Mouse (Mus musculus) hindbrain, postnatal 0 days (tissue): ENCODE measurements around the gene Pecam1. TPM values are rescaled to one million over a fixed set of nuclear protein-coding genes. Genes with fewer than 3 reads are reported as not detected.

Experiments
- ATAC-seq: fragments of 200-750 bp; cut with Nextera tagmentation; 2 replicates; pipeline ENCODE4 v1.8.0; 2017; ENCODE audit warnings: mild to moderate bottlenecking, moderate TSS enrichment, moderate library complexity
- DNase-seq: peaks from one replicate; pipeline ENCODE4 v3.0.0-alpha.2; 2015; ENCODE audit warnings: low spot score
- H3K27ac ChIP-seq: fragments of 300-500 bp; sonication (generic); 2 replicates; pipeline ENCODE4 v1.5.1; 2014; ENCODE audit warnings: mild to moderate bottlenecking
- H3K27me3 ChIP-seq: fragments of 300-500 bp; sonication (generic); 2 replicates; pipeline ENCODE4 v1.6.1; 2014; ENCODE audit warnings: low read length, mixed read lengths; ENCODE audit not compliant: insufficient read depth
- H3K36me3 ChIP-seq: fragments of 300-500 bp; sonication (generic); 2 replicates; pipeline ENCODE4 v1.6.1; 2014; ENCODE audit warnings: low read length, mixed read lengths; ENCODE audit not compliant: insufficient read depth
- H3K4me1 ChIP-seq: fragments of 300-500 bp; sonication (generic); 2 replicates; pipeline ENCODE4 v1.6.1; 2014; ENCODE audit warnings: antibody characterized with exemption, low read length, mixed read lengths; ENCODE audit not compliant: insufficient read depth
- H3K4me2 ChIP-seq: fragments of 300-500 bp; sonication (generic); 2 replicates; pipeline ENCODE4 v1.6.1; 2014; ENCODE audit warnings: low read depth, mild to moderate bottlenecking, low read length, moderate library complexity, mixed read lengths
- H3K4me3 ChIP-seq: fragments of 300-500 bp; sonication (generic); 2 replicates; pipeline ENCODE4 v1.5.1; 2014; ENCODE audit warnings: low read length
- H3K9ac ChIP-seq: fragments of 300-500 bp; sonication (generic); replicated peaks from 2 replicates; pipeline ENCODE4 v1.6.1; 2014; ENCODE audit warnings: mild to moderate bottlenecking, low read length, moderate library complexity, mixed read lengths
- H3K9me3 ChIP-seq: fragments of 300-500 bp; sonication (generic); 2 replicates; pipeline ENCODE4 v1.6.1; 2016; ENCODE audit warnings: low read length, mixed read lengths
- CTCF ChIP-seq: IDR thresholded peaks from 2 replicates; pipeline ENCODE4 v1.5.1; 2016; ENCODE audit warnings: antibody characterized with exemption, control low read depth, low read depth
- WGBS: fragments of 180-500 bp; shearing (Covaris S2); extraction: QIAGEN DNeasy Blood & Tissue Kit; methylation state at CpG from one replicate; pipeline ENCODE4 v1.1.7; 2014; 5-methylcytosine and 5-hydroxymethylcytosine counted together
- polyA plus RNA-seq: library from polyadenylated mRNA; unstranded; fragments of >200 nt; fragmentation: Nextera tagmentation; extraction: Ambion mirVana; gene quantifications from 2 replicates; pipeline ENCODE4 v1.2.1, GENCODE M21; 2015
- total RNA-seq: library from RNA; depleted of rRNA; stranded (reverse); fragments of >200 nt; gene quantifications from 2 replicates; pipeline ENCODE4 v1.2.3, GENCODE M21; 2014

The Pecam1 gene
- total and polyA plus RNA-seq, 2 experiments from 2014 or later = 10.9 to 19.2 TPM

DNA sequence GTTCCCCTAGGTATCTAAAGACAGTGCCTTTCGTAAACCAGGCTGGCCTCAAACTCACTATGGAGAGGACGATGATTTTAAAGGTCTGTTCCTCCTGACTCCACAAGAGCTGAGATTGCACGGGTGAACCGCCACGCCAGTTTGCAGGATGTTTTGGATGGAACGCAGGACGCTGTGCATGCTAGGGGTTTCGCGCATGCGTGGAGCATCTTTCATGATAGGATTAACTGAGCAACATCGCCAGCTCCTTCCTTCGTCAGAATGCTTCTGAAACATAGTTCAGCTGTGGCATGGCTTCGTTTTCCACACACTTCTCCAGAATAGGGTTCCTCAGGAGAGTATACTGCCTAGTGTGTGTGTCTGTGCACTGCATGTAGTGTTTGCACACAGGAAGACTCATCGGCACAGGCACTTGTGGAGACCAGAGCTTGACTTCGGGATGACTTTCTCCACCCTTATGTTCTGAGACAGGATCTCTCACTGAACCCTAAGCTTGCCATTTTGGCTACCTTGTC, 26.8 kb downstream of the Pecam1 start:
- H3K4me2 ChIP-seq = 0 out of 2 replicates have a peak overlapping the region, but pooled peaks have one; percentile 10
- TF ChIP-seq CTCF = no peak
- H3K4me1 ChIP-seq = no peaks in the 10 kb centered on the region
- H3K9ac ChIP-seq = no peak overlapping the region
- H3K9me3 ChIP-seq = no peaks in the 10 kb centered on the region
- no peak overlapping the region for H3K4me3 ChIP-seq
- DNase-seq (peak; percentile 32), ATAC-seq (no peak)
- H3K27ac ChIP-seq = no peak overlapping the region
- H3K27me3 ChIP-seq = no peaks in the 10 kb centered on the region
- no peaks in the 10 kb centered on the region for H3K36me3 ChIP-seq
- WGBS = 72% methylated on average over 15 of the region's 15 CpGs

DNA sequence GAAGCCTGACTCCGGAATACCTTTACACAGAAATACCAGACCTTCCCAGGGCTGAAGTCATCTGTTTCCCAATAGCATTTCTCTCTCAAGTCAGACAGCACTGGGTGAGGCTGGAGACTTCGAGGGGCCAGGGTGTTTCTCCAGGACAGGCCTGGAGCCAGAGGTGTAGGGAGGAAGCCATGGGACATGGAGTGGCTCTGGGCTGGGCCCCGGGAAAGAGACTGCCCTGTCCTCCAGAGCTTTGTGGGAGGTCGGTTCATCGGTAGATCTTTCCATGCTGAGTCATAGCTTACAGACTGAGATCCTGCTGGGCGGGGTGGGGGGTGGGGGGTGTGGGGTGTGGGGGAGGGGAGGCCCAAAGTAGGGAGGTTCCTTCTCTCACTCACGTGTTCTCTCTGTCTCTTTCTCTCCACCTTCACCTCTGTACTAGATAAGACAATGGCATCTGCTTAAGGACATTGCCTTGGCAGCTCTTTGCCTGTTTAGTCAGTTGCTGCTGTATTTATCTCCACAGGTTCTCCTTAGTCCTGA, 27.5 kb downstream of the Pecam1 start:
- Histone ChIP-seq H3K27ac (no peak overlapping the region), H3K36me3 (no peaks in the 10 kb centered on the region), H3K4me2 (no peak overlapping the region), H3K27me3 (no peaks in the 10 kb centered on the region), H3K4me3 (no peak overlapping the region), H3K9ac (no peak overlapping the region), H3K9me3 (no peaks in the 10 kb centered on the region), H3K4me1 (no peaks in the 10 kb centered on the region)
- 21% methylated on average over 7 of the region's 7 CpGs for WGBS
- DNase-seq = no peak
- no peak for TF ChIP-seq CTCF
- no peak for ATAC-seq

DNA sequence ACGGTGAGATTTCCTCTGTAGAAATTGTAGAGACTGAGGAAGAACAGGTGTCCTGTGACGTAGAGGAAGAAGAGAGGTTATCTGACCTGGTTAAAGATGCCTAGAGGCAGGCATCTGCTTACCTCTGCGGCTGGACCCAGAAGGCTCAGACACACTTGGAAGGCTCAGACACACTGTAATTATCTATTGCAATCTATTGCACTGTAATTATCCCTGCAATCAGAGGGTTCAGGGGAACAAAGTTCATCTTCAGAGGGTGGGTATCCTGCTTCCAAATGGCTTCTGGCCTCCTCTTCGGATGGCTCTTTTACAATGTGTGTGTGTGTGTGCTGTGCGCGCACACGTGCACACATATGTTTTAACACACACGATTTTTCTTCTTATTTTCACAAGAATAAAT, 30.0 kb downstream of the Pecam1 start:
- Histone ChIP-seq H3K4me3 (no peak overlapping the region), H3K9me3 (no peaks in the 10 kb centered on the region), H3K4me2 (no peak overlapping the region), H3K4me1 (no peaks in the 10 kb centered on the region), H3K27me3 (no peaks in the 10 kb centered on the region), H3K36me3 (no peaks in the 10 kb centered on the region), H3K9ac (no peak overlapping the region), H3K27ac (no peak overlapping the region)
- ATAC-seq (no peak), DNase-seq (no peak)
- WGBS = 91% methylated on average over 8 of the region's 8 CpGs
- no peak for TF ChIP-seq CTCF

DNA sequence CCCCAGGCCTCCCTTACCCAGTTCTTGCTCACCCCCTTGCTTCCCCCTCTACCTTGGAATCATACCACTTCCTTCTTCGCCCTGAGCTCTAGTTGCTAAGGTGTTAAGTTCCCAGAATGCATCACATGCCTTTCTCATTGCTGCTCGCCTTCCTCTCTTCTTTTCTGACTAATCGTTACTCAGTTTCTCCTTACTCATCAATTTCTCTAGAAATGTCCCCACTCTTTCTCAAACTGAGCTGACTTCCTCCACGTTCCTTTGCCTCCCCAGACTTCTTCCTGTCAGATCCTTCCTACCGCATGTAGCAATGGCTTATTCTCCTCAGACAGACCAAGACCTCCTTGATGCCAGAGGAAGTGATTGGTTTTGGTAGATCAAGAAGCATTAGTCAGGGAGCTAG, 33.9 kb downstream of the Pecam1 start:
- Histone ChIP-seq H3K4me1 (no peaks in the 10 kb centered on the region), H3K27ac (no peak overlapping the region), H3K4me3 (no peak overlapping the region), H3K27me3 (no peaks in the 10 kb centered on the region), H3K9me3 (no peaks in the 10 kb centered on the region), H3K9ac (no peak overlapping the region), H3K36me3 (no peaks in the 10 kb centered on the region), H3K4me2 (no peak overlapping the region)
- no peak for TF ChIP-seq CTCF
- no peak for DNase-seq
- WGBS = 81% methylated on average over 5 of the region's 5 CpGs
- no peak for ATAC-seq

DNA sequence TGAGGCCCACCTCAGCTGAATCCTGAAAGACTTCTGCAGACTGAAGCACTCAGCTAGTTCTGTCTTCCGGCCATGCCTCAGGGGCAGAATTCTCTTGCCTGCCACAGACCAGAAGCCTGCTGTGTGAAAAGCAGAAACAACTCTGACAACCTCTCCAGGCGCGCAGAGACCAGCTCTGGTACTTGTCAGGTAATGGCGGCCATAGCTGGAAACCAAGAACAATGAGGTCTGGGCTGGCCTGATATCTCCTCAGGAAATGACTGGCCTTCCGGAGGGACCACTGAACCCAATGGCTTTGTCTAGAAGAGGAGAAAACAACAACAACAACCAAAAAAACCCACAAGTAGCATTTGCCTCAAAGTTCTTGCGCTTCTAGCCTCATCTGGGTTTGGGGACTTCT, 35.4 kb downstream of the Pecam1 start:
- no peak overlapping the region for H3K4me3 ChIP-seq
- DNase-seq (no peak), ATAC-seq (no peak)
- WGBS = 74% methylated on average over 6 of the region's 6 CpGs
- H3K36me3 ChIP-seq = no peaks in the 10 kb centered on the region
- no peaks in the 10 kb centered on the region for H3K4me1 ChIP-seq
- TF ChIP-seq CTCF = no peak
- H3K4me2 ChIP-seq = no peak overlapping the region
- H3K9ac ChIP-seq = no peak overlapping the region
- H3K27ac ChIP-seq = peak overlapping the region; percentile 1; the same call in 1 of the 2 replicates
- no peaks in the 10 kb centered on the region for H3K9me3 ChIP-seq
- no peaks in the 10 kb centered on the region for H3K27me3 ChIP-seq

DNA sequence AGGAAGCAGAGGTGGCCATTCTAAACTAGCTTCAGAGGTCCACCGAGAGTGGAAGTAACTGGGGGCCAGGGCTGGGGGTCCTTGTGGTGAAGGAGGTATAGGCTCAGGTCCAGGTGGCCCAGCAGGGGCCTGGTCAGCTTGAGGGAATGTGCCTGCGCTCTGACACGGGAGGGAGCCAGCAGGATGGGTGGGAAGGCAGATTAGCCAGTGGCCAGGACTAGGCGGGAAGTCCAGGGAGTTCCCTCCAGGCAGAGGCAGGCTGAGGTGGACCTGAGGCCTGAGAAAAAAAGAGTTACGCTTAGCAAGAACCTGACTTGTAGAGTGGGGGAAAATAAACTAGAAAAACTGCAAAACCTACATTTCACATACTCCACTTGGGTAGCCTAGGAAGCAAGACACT, 39.6 kb downstream of the Pecam1 start:
- Histone ChIP-seq H3K36me3 (no peaks in the 10 kb centered on the region), H3K9me3 (no peaks in the 10 kb centered on the region), H3K9ac (no peak overlapping the region), H3K27ac (no peak overlapping the region), H3K4me3 (no peak overlapping the region), H3K4me2 (no peak overlapping the region), H3K27me3 (no peaks in the 10 kb centered on the region), H3K4me1 (no peaks in the 10 kb centered on the region)
- DNase-seq (no peak), ATAC-seq (no peak)
- no peak for TF ChIP-seq CTCF
- 65% methylated on average over 5 of the region's 5 CpGs for WGBS

DNA sequence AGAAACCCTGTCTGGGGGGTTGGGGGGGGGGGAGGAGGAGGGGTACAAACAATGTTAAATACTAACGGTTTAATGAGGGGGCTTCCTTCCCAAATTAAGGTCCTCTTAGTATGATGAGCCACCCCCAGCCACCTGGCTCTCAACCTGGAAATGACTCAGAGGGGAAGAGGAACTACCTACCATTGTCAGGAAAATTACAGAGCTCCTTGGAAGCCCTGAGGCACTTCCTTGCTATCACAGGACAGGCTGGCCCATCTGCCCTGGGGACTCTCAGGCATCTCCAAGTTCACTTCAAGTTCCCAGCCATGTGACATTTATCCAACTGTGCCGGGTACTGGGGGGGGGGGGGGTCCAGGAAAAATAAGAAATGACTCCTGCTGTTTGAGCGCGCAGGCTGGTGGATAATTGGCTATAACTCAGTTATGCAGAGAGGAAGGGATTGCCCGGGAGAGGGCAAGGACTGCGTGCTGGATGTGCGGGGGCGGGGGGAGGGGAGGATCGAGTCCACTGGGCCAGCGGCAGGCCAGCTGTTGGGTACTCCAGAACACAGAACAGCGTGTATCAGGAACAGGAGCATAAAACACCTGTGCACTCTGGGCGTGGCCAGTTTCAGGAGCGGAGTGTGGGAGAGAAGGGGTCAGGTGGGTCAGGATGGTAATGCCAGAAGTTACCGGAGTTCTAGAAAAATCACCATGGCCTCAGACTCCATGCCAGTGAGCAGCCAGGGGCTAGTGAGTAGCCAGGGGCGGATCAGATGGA, 41.0 kb downstream of the Pecam1 start:
- ATAC-seq = no peak
- no peak overlapping the region for H3K27ac ChIP-seq

More for the DNA sequence above, 41.0 kb downstream of the Pecam1 start:
- WGBS = 32% methylated on average over 15 of the region's 15 CpGs
- no peaks in the 10 kb centered on the region for H3K4me1 ChIP-seq
- TF ChIP-seq CTCF = no peak
- no peaks in the 10 kb centered on the region for H3K27me3 ChIP-seq
- no peak for DNase-seq
- no peaks in the 10 kb centered on the region for H3K36me3 ChIP-seq
- no peak overlapping the region for H3K9ac ChIP-seq
- H3K9me3 ChIP-seq = no peaks in the 10 kb centered on the region
- H3K4me3 ChIP-seq = no peak overlapping the region
- 0 out of 2 replicates have a peak overlapping the region, but pooled peaks have one; percentile 16 for H3K4me2 ChIP-seq
